Mouse (Mus musculus) heart, embryonic 16.5 days (tissue): Measurements from ENCODE around the gene Olfr1406. TPM values are rescaled to one million over a fixed set of nuclear protein-coding genes. Genes with fewer than 3 reads are reported as not detected.

Experiments used
- ATAC-seq: fragments of 200-750 bp; cut with Nextera tagmentation; replicated peaks from 2 replicates; pipeline ENCODE4 v1.8.0; 2017; ENCODE audit warnings: moderate number of reproducible peaks; ENCODE audit not compliant: insufficient read depth, low FRiP score; ENCODE audit errors: extremely low read depth
- H3K27ac ChIP-seq: fragments of 300-500 bp; sonication (generic); 2 replicates; pipeline ENCODE4 v1.5.1; 2014; ENCODE audit warnings: mild to moderate bottlenecking, low read length, control low read depth, moderate library complexity
- H3K27me3 ChIP-seq: fragments of 300-500 bp; sonication (generic); 2 replicates; pipeline ENCODE4 v1.6.1; 2014; ENCODE audit warnings: low read length, mixed read lengths; ENCODE audit not compliant: control insufficient read depth, insufficient read depth
- H3K36me3 ChIP-seq: fragments of 300-500 bp; sonication (generic); 2 replicates; pipeline ENCODE4 v1.6.1; 2014; ENCODE audit not compliant: control insufficient read depth, insufficient read depth
- H3K4me1 ChIP-seq: fragments of 300-500 bp; sonication (generic); 2 replicates; pipeline ENCODE4 v1.6.1; 2014; ENCODE audit warnings: low read length, mixed read lengths; ENCODE audit not compliant: control insufficient read depth, insufficient read depth
- H3K4me2 ChIP-seq: fragments of 300-500 bp; sonication (generic); 2 replicates; pipeline ENCODE4 v1.6.1; 2014; ENCODE audit warnings: low read depth, mild to moderate bottlenecking, control low read depth, low read length
- H3K4me3 ChIP-seq: fragments of 300-500 bp; sonication (generic); 2 replicates; pipeline ENCODE4 v1.5.1; 2014; ENCODE audit warnings: mild to moderate bottlenecking, control low read depth, low read length
- H3K9ac ChIP-seq: fragments of 300-500 bp; sonication (generic); 2 replicates; pipeline ENCODE4 v1.6.1; 2014; ENCODE audit warnings: low read length, control low read depth
- H3K9me3 ChIP-seq: fragments of 300-500 bp; sonication (generic); replicated peaks from 2 replicates; pipeline ENCODE4 v1.6.1; 2016; ENCODE audit warnings: low read length; ENCODE audit not compliant: control insufficient read depth
- WGBS: fragments of 180-500 bp; shearing (Covaris S2); extraction: QIAGEN DNeasy Blood & Tissue Kit; methylation state at CpG from one replicate; pipeline ENCODE4 v1.1.7; 2014; 5-methylcytosine and 5-hydroxymethylcytosine counted together
- polyA plus RNA-seq: library from polyadenylated mRNA; unstranded; fragments of >200 nt; fragmentation: Nextera tagmentation; extraction: Ambion mirVana; gene quantifications from 2 replicates; pipeline ENCODE4 v1.2.1, GENCODE M21; 2015

Gene Olfr1406
- polyA plus RNA-seq, 1 experiment from 2014 or later = not detected

- no peak within 1 kb of the TSS for H3K9ac ChIP-seq
- no peak within 1 kb of the TSS for H3K4me2 ChIP-seq
- ATAC-seq = no peak
- no peak within 1 kb of the TSS for H3K27ac ChIP-seq
- 60% methylated on average over 2 of the region's 2 CpGs for WGBS
- no peaks in the 10 kb centered on the region for H3K4me1 ChIP-seq
- H3K4me3 ChIP-seq = no peak within 1 kb of the TSS
- H3K36me3 ChIP-seq = no peaks in the 10 kb centered on the region
- H3K9me3 ChIP-seq = no peaks in the 10 kb centered on the region
- no peaks in the 10 kb centered on the region for H3K27me3 ChIP-seq
Measured at GRCm38 (mm10) chr1:173137274-173137673, 53.2 kb downstream of the Olfr1406 start, which contains the start of gene Olfr1408. Olfr1408 (minus strand) TSS chr1:173137374.

Other genes starting within 250 kb of the Olfr1406 start
- gene Olfr16, start 240.2 kb downstream of the Olfr1406 start, polyA plus RNA-seq = not detected in 2 replicates
- gene Olfr1408, start 53.3 kb downstream of the Olfr1406 start, polyA plus RNA-seq = not detected in 2 replicates
- gene Olfr218, start 7.2 kb upstream of the Olfr1406 start, polyA plus RNA-seq = not detected in 2 replicates
- not detected in 2 replicates for gene Olfr1404, start 21.8 kb upstream of the Olfr1406 start, polyA plus RNA-seq
- gene Fcer1a, start 36.6 kb upstream of the Olfr1406 start, polyA plus RNA-seq = not detected in 2 replicates
- gene Olfr418, start 75.4 kb upstream of the Olfr1406 start, polyA plus RNA-seq = not detected in 2 replicates
- gene Mptx2, start 87.1 kb upstream of the Olfr1406 start, polyA plus RNA-seq = not detected in 2 replicates
- 0.64 and 0.81 TPM in 2 replicates for gene Ackr1, start 143.1 kb upstream of the Olfr1406 start, polyA plus RNA-seq
- gene Aim2, start 160.2 kb upstream of the Olfr1406 start, polyA plus RNA-seq = 2.3 and 2.6 TPM in 2 replicates
- 0.26 and 0.45 TPM in 2 replicates for gene Cadm3, start 177.1 kb upstream of the Olfr1406 start, polyA plus RNA-seq